Mouse (Mus musculus): ENCODE results near the gene M1ap.

- TF ChIP-seq CTCF (IDR thresholded peaks at IDR 0.05; ENCODE audit: low read depth, low read length) (no peak), POLR2A (IDR thresholded peaks at IDR 0.05; ENCODE audit: extremely low read depth, insufficient read depth, low read length) (no peak)
These were observed 47.0 kb downstream of the M1ap start for GRCm38 (mm10) chr6:82993696-82994095.
